Mouse (Mus musculus) erythroblast, embryonic 14.5 days (primary cell): ENCODE results near the gene Lypd8. TPM values are rescaled to one million over a fixed set of nuclear protein-coding genes. Genes with fewer than 3 reads are reported as not detected.

Source experiments
- H3K27me3 ChIP-seq: 2 replicates; pipeline ENCODE4 v1.6.1; 2012; ENCODE audit warnings: inconsistent platforms; ENCODE audit not compliant: control insufficient read depth
- H3K36me3 ChIP-seq: 2 replicates; pipeline ENCODE4 v1.6.1; 2012; ENCODE audit warnings: mild to moderate bottlenecking, inconsistent platforms; ENCODE audit not compliant: control insufficient read depth
- H3K4me1 ChIP-seq: 2 replicates; pipeline ENCODE4 v1.6.1; 2012; ENCODE audit warnings: inconsistent platforms; ENCODE audit not compliant: control insufficient read depth
- H3K4me3 ChIP-seq: replicated peaks from 2 replicates; pipeline ENCODE3; 2012; ENCODE audit warnings: moderate library complexity, mild to moderate bottlenecking, inconsistent platforms
- H3K9me3 ChIP-seq: 2 replicates; pipeline ENCODE4 v1.6.1; 2012; ENCODE audit warnings: low read length, inconsistent platforms, mixed read lengths; ENCODE audit not compliant: control insufficient read depth
- GATA1 ChIP-seq: IDR thresholded peaks from 2 replicates; pipeline ENCODE4 v1.6.1; 2012; ENCODE audit warnings: low read length, inconsistent platforms, mixed read lengths
- TAL1 ChIP-seq: IDR thresholded peaks from 3 replicates; pipeline ENCODE4 v1.6.1; 2012; ENCODE audit warnings: low read length, inconsistent platforms, mixed read lengths
- polyA plus RNA-seq: library from polyadenylated mRNA; stranded (reverse); fragments of >175 nt; gene quantifications from 2 replicates; pipeline ENCODE4 v1.2.3, GENCODE M21; 2012

Gene Lypd8
- polyA plus RNA-seq: not detected in 2 replicates

GRCm38 (mm10) chr11:58378763-58379278 lies at the start of gene Lypd8:
Gene Lypd8, plus strand, starts transcription at chr11:58379043.
- no peak for TF ChIP-seq TAL1
- TF ChIP-seq GATA1: no peak
- Histone ChIP-seq H3K27me3 (no peaks in the 10 kb centered on the region), H3K36me3 (no peaks in the 10 kb centered on the region), H3K4me3 (no peak within 1 kb of the TSS), H3K4me1 (peaks cover 28% of the 10 kb centered on the region), H3K9me3 (no peaks in the 10 kb centered on the region)

DNA sequence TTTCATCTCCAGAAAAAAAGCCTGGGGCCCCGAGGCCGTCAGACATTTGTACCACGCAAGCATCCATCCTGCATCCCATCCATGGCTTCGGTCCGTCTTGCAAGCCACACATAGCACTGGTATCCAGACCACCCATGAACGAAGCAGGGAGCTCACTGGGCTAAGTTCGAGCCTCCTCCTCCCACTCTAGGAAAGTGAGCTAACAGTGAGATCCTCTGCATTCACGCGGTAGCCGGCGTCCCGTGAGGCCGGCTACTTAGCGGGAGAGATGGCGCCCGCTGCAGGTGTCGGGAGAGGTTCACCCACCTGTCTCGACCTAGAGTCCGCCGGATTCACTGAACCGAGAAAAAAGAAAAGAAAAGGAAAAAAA lies 49.0 kb upstream of the Lypd8 start:
- Histone ChIP-seq H3K27me3 (no peaks in the 10 kb centered on the region), H3K9me3 (peaks cover 4% of the 10 kb centered on the region; the same call in 1 of the 2 replicates), H3K4me3 (peak overlapping the region; percentile 68), H3K4me1 (peaks cover 77% of the 10 kb centered on the region), H3K36me3 (peaks cover 78% of the 10 kb centered on the region)
- TF ChIP-seq GATA1: no peak
- TF ChIP-seq TAL1: no peak

DNA sequence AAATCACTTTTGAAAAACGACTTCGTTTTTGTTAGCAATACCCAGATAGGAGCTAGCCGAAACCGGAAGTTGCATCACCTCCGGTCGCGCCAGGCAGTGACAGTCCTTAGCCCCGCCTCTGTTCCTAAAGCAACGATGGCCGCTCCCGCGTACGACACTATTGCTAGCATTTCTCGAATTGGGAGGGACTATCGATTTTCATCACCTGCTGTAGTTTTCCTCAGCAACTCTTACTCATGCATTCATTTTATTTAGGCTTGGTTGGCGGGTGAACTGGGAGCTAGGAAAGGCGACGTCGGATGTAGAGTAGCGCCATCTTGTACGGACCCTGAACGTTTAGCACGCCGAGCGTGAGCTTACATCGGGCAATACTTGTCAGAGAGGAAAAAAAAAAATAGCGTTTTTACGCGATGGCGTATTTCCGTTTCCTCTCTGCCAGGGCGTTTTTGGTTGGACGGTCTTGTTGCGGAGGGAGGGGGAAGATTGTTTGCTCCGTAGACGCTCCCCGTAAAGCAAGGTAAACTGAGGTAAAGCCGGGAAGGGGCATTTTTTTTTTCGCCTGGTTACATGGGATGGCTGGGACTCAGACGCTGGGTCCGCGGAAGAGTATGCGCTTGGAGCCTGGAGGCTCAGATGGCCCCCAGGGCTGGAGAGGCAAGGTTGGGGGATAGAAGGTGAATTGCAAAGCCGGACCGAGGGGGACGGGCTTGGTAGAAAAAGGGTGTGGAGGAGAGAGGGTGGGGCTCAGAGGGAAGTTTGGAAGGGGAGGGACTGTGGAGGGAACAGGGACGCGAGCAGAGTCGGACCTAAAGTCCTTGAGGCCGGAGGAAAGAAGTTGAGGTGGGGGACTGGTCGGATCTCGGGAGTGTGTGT lies 48.3 kb upstream of the Lypd8 start, which contains the start of the genes Zfp672 and Sh3bp5l:
Gene Zfp672, minus strand, starts transcription at position 64 of the 873 bp plus-strand sequence.
Gene Sh3bp5l, plus strand, starts transcription at position 449 of the 873 bp plus-strand sequence.
- Histone ChIP-seq H3K36me3 (peaks cover 77% of the 10 kb centered on the region), H3K4me3 (peak within 1 kb of the TSS; percentile 68), H3K27me3 (no peaks in the 10 kb centered on the region), H3K4me1 (peaks cover 71% of the 10 kb centered on the region), H3K9me3 (peaks cover 4% of the 10 kb centered on the region; the same call in 1 of the 2 replicates)
- TF ChIP-seq GATA1 (no peak), TAL1 (no peak)

GRCm38 (mm10) chr11:58331149-58331495 lies 47.7 kb upstream of the Lypd8 start:
- H3K27me3 ChIP-seq: no peaks in the 10 kb centered on the region
- peak overlapping the region; percentile 68 for H3K4me3 ChIP-seq
- peaks cover 77% of the 10 kb centered on the region for H3K36me3 ChIP-seq
- peaks cover 68% of the 10 kb centered on the region for H3K4me1 ChIP-seq
- H3K9me3 ChIP-seq: peaks cover 4% of the 10 kb centered on the region; the same call in 1 of the 2 replicates
- TF ChIP-seq GATA1: no peak
- no peak for TF ChIP-seq TAL1

DNA sequence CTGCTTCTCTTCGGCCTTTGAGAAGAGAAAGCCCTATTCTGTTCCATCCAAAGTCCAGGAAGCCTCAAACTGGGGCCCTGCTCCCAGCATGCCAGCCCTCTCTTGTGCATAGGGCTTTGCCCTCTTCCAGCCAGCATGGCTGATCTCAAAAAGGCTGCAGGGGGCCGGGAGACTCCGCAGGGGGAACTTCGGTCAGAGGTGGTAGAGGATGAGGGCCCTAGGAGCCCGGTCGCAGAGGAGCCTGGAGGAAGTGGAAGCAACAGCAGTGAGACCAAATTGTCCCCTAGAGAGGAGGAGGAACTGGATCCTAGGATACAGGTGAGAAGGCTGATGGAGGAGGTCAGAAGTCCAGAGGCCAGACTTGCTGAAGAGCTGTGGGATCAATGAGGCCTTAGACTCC lies 47.3 kb upstream of the Lypd8 start:
- H3K4me1 ChIP-seq: peaks cover 65% of the 10 kb centered on the region
- peaks cover 77% of the 10 kb centered on the region for H3K36me3 ChIP-seq

GRCm38 (mm10) chr11:58334746-58335145 lies 44.1 kb upstream of the Lypd8 start:
- Histone ChIP-seq H3K4me1 (peaks cover 41% of the 10 kb centered on the region), H3K27me3 (no peaks in the 10 kb centered on the region), H3K4me3 (no peak overlapping the region), H3K36me3 (peaks cover 82% of the 10 kb centered on the region), H3K9me3 (no peaks in the 10 kb centered on the region)
- no peak for TF ChIP-seq GATA1
- TF ChIP-seq TAL1: no peak

More for the DNA sequence above, 47.3 kb upstream of the Lypd8 start:
- Histone ChIP-seq H3K9me3 (peaks cover 4% of the 10 kb centered on the region; the same call in 1 of the 2 replicates), H3K27me3 (no peaks in the 10 kb centered on the region), H3K4me3 (peak overlapping the region; percentile 68)
- no peak for TF ChIP-seq GATA1

DNA sequence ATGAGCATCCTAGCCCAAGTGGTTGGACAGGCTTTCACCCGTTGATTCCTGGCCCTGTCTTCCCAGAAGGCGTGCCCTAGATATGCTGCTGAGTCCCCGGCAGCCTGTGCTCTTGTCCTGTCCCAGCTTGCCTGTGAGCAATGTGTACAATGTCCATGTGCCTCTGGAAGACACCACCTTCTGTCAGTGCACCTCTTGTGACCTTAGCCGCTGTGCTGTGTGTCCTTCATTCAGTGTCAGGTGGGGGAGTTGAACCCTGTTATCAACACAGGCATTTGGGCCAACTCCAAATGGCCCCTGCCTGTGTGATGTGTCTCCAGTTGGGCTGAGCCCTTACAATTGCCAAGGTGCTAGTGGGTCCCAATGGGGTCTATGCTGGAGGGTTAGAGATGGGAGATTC lies 32.1 kb upstream of the Lypd8 start:
- Histone ChIP-seq H3K4me1 (peaks cover 51% of the 10 kb centered on the region), H3K4me3 (no peak overlapping the region), H3K27me3 (no peaks in the 10 kb centered on the region), H3K9me3 (peaks cover 4% of the 10 kb centered on the region; the same call in 1 of the 2 replicates), H3K36me3 (peaks cover 71% of the 10 kb centered on the region)
- TF ChIP-seq GATA1 (no peak), TAL1 (no peak)

DNA sequence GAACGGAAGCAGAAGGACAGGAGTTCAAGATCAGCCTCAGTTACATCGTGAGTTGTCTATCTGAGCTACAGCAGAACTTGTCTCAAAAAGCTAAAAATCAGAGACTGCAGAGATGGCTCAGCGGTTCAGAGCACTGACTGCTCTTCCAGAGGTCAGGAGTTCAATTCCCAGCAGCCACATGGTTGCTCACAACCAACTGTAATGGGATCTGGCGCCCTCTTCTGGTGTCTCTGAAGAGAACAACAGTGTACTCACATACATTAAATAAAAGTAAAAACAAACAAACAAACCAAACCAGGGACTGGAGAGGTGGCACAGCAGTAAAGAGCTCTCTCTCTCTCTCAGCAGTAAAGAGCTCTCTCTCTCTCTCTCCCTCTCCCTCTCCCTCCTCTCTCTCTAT lies 28.2 kb upstream of the Lypd8 start:
- Histone ChIP-seq H3K4me1 (peaks cover 90% of the 10 kb centered on the region), H3K4me3 (no peak overlapping the region), H3K36me3 (peaks cover 48% of the 10 kb centered on the region), H3K9me3 (peaks cover 6% of the 10 kb centered on the region; the same call in 1 of the 2 replicates), H3K27me3 (no peaks in the 10 kb centered on the region)
- no peak for TF ChIP-seq GATA1
- no peak for TF ChIP-seq TAL1

- no peak; the same call in 1 of the 2 replicates for TF ChIP-seq GATA1
- peak; percentile 58 for TF ChIP-seq TAL1
- H3K36me3 ChIP-seq: peaks cover 42% of the 10 kb centered on the region
- H3K9me3 ChIP-seq: peaks cover 6% of the 10 kb centered on the region; the same call in 1 of the 2 replicates
- H3K27me3 ChIP-seq: no peaks in the 10 kb centered on the region
- H3K4me3 ChIP-seq: no peak overlapping the region
- H3K4me1 ChIP-seq: peaks cover 88% of the 10 kb centered on the region
Observed at GRCm38 (mm10) chr11:58351179-58351578, 27.7 kb upstream of the Lypd8 start.
